Mouse (Mus musculus): Measurements from ENCODE around the gene Plcl1.

GRCm38 (mm10) chr1:55523966-55524365 is 118.2 kb downstream of the Plcl1 start:
- TF ChIP-seq CTCF (IDR thresholded peaks at IDR 0.05; ENCODE audit: low read depth, low read length) (no peak), POLR2AphosphoS5 (IDR thresholded peaks at IDR 0.05; ENCODE audit: insufficient replicate concordance, low read depth, low read length) (no peak), GATA1 (IDR thresholded peaks at IDR 0.05; ENCODE audit: borderline replicate concordance, low read length) (no peak), TAL1 (conservative IDR thresholded peaks at IDR 0.05; ENCODE audit: low read depth, low read length) (no peak), GATA2 (IDR thresholded peaks at IDR 0.05; ENCODE audit: borderline replicate concordance, low read depth, low read length) (no peak)
